Mouse (Mus musculus): ENCODE measurements around the gene Bdp1. TPM values are rescaled to one million over a fixed set of nuclear protein-coding genes. Genes with fewer than 3 reads are reported as not detected.

Gene Bdp1
- polyA plus RNA-seq (2015; fragmentation: Nextera tagmentation; extraction: Ambion mirVana): 16.5 and 18.3 TPM in 2 replicates

GRCm38 (mm10) chr13:100103748-100104254 lies at the start of gene Bdp1:
Gene Bdp1, minus strand, starts transcription at chr13:100104070.

GRCm38 (mm10) chr13:100124423-100125257 lies 20.8 kb upstream of the Bdp1 start, which contains the start of gene Smn1:
Gene Smn1, plus strand, starts transcription at chr13:100124852.

GRCm38 (mm10) chr13:100107652-100108472 lies 4.0 kb upstream of the Bdp1 start, which contains the start of gene Serf1:
Gene Serf1, plus strand, starts transcription at chr13:100108012.

GRCm38 (mm10) chr13:100014906-100015895 lies 88.7 kb downstream of the Bdp1 start, which contains the start of gene Mccc2:
Gene Mccc2, minus strand, starts transcription at chr13:100015639.

Other genes with a start within 250 kb of the Bdp1 start
- 2.5 and 3.4 TPM in 2 replicates for gene Cartpt, start 203.0 kb downstream of the Bdp1 start, polyA plus RNA-seq (2015; fragmentation: Nextera tagmentation; extraction: Ambion mirVana)
- gene Mccc2, start 88.4 kb downstream of the Bdp1 start, polyA plus RNA-seq (2015; fragmentation: Nextera tagmentation; extraction: Ambion mirVana): 20.7 and 24.2 TPM in 2 replicates
- 76.2 and 90.1 TPM in 2 replicates for gene Serf1, start 3.9 kb upstream of the Bdp1 start, polyA plus RNA-seq (2015; fragmentation: Nextera tagmentation; extraction: Ambion mirVana)
- gene Smn1, start 20.8 kb upstream of the Bdp1 start, polyA plus RNA-seq (2015; fragmentation: Nextera tagmentation; extraction: Ambion mirVana): 41.6 and 50.9 TPM in 2 replicates
- gene Naip2, start 98.0 kb upstream of the Bdp1 start, polyA plus RNA-seq (2015; fragmentation: Nextera tagmentation; extraction: Ambion mirVana): 0.40 and 1.5 TPM in 2 replicates
- gene Naip5, start 142.3 kb upstream of the Bdp1 start, polyA plus RNA-seq (2015; fragmentation: Nextera tagmentation; extraction: Ambion mirVana): 0.40 and 1.1 TPM in 2 replicates
- 0.54 and 0.74 TPM in 2 replicates for gene Naip6, start 213.6 kb upstream of the Bdp1 start, polyA plus RNA-seq (2015; fragmentation: Nextera tagmentation; extraction: Ambion mirVana)